Mouse (Mus musculus): ENCODE measurements around the gene E130309D02Rik. TPM values are rescaled to one million over a fixed set of nuclear protein-coding genes. Genes with fewer than 3 reads are reported as not detected.

The E130309D02Rik gene
- total RNA-seq, 2 experiments from 2014 or later = 10.6 to 11.6 TPM

DNA sequence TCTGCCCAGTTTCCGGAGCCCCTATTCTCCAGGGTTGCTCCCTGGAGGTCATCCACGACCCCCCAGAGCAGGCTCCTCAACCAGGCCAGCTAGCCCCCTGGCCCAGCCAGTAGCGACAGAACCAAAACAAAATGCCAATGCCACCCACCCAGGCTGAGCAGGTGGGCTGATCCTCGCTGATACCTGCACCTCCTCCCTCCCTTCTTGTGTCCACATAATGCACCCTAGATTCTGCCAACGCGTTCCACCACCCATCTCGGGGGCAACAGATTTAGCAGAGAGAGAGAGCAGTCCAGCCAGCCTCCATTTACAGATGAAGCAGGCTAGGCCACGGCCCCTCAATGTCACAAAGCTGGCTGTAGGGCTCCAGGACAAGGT, 46.2 kb downstream of the E130309D02Rik start:
- no peak for DNase-seq

DNA sequence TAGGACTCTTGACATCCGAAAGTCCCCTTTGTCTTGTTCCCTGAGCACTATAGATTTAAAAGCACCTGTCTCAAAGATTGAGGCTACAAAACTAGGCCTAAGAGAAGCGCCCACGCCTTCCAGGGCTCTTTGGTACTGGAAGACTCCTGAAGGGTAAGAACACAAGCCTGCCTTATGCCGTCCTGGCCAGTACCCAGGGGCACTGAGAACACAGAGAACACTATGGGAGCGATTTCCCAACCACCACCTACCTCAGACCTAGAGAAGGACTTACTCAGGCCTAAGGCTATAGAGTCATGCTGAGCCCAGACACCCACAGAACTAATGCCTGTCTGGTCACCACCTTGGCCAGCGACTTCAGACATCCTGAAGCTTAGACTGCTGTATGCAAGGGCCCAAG, 48.4 kb downstream of the E130309D02Rik start:
- DNase-seq = no peak

DNA sequence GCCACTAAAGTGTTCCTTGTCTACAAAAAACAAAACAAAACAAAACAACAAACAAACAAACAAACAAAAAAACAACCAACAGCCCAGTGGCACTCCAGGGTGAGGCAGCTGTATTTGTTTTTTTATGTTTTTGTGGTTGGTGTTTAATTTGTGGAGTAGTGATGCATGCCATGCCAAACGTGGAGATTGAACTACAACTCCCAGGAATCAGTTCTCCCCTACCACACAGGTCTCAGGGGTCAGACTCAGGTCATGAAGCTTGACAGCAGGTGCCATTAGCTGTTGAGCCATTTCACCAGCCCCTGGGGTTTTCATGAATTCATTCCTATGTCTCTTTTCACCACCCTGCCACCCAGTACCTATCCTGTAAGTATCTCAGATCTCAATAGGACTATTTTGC, 49.8 kb downstream of the E130309D02Rik start:
- DNase-seq = no peak

DNA sequence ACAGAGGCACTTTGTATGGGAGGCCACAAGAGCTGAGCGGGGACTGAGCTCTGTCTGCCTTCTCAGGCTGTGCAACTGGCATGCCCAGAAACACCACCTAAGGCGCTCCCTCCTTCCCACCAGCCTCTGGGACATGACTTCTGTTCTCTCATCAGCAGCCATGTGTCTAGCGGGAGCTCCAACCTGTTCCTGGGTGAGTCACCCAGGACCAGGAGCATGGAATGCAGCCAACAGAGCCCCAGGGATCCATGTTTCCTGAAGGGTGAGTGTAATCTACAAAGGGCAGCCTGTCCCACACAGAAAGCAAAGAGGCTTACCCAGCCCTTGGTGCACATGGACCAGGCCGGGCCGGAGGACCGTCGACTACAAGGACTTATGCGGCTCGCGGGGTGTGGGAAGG, 50.5 kb downstream of the E130309D02Rik start:
- DNase-seq = no peak

GRCm38 (mm10) chr5:143261636-143262035, 53.5 kb downstream of the E130309D02Rik start:
- DNase-seq = no peak

GRCm38 (mm10) chr5:143255802-143256201, 59.4 kb downstream of the E130309D02Rik start:
- no peak for DNase-seq

- no peak for DNase-seq
These were observed 60.0 kb downstream of the E130309D02Rik start for GRCm38 (mm10) chr5:143255131-143255519.

DNA sequence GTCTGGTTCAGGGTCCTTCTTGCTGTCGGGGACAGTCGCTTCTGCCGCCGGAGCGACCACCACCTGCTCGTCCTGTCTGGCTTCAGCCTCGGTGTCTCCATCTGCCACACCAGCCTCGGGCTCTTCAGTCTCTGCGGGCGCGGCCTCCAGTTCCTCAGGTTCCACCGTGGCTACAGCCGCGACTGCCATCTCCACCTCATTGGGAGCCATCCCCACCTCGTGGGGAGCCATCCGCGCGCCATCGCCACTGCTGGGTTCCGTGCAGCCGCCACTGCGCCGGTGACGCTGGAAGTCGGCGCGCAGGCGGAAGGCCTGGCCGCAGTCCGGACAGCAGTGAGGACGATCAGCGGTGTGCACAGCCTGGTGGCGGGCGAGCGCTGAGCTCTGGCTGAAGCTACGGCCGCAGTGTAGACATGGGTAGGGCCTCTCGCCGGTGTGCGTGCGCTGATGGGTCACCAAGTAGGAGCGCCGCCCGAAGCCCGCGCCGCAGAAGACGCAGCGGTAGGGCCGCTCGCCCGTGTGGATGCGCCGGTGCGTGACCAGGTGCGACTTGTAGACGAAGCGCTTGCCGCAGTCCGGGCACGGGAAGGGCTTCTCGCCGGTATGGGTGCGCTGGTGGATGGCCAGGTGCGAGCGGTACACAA, 60.6 kb downstream of the E130309D02Rik start:
- peak; percentile 14 for DNase-seq

DNA sequence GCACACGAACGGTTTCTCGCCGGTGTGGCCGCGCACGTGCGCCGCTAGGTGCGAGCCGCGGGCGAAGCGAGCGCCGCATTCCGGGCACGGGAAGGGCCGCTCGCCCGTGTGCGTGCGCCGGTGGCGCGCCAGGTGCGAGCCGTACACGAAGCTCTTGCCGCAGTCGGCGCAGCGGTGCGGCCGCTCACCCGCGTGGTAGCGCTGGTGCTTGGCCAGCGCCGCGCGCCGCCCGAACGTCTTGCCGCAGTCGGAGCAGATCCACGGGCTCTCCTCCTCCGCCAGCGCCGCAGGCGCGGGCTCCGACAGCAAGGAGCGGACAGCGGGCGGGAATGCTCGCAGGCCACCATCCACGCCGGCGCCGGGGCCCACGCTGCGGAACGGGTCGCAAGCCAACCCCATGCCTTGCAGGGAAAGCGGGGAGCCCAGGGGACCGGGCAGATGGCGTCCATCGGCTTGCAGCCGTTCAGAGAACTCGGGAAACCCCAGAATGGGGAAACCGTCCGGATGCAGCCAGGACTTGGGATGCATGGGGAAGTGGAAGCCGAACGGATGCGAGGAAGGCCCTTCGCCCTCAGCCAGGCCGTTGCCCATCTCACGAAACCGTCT, 61.2 kb downstream of the E130309D02Rik start:
- DNase-seq = peak; percentile 16

GRCm38 (mm10) chr5:143253186-143253880, 61.8 kb downstream of the E130309D02Rik start:
- DNase-seq = peak; percentile 20

DNA sequence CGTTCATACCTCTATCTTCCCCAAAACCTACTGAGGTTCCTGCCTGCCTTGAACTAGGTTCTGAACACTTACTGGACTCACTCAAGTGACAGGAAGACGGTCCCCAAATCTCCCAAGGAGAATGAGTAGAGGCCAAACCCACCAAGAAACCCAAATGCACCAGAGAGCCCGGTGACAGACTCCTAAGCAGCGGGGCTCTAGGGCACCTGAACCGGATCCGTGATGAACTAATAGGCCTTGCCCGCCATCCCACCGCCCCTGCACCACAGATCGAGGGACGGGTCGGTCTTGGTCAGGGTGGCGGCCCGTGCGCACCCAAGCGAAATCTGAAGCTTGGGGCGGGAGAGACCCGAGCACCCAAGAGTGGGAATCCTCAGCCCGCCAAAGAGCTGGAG, 62.4 kb downstream of the E130309D02Rik start:
- DNase-seq = no peak

DNA sequence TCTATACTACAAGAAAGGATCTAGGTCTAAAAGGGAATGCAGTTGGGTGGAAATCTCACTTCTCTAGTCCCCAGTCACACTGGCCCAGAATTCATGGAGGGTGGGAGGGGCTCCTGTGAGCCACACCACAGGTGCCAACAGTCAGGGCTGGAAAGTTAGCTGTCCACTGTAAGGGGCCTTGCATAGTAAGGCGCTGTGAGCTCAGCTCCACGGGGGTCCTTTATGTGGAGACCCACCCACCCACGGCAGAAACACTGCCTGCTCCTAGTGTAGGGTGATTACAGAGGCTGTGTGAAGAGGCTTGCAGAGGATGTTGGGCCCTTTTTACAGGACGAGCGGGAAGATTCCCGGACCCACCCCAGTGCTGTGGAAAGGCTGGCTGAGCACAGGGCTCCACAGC, 63.1 kb downstream of the E130309D02Rik start:
- no peak for DNase-seq

Other genes with a start within 250 kb of the E130309D02Rik start
- gene Rnf216, start 202.4 kb downstream of the E130309D02Rik start, total RNA-seq (2021) = 10 to 100 TPM; 22.1 to 25.9 TPM
- not detected for gene Olfr718-ps1, start 167.8 kb downstream of the E130309D02Rik start, total RNA-seq (2021)
- gene Rbak, start 134.6 kb downstream of the E130309D02Rik start, total RNA-seq (2021) = 1 to 10 TPM; 6.9 to 8.6 TPM
- gene Spdye4b, start 134.3 kb downstream of the E130309D02Rik start, total RNA-seq (2021) = not detected
- not detected for gene Spdye4a, start 88.5 kb downstream of the E130309D02Rik start, total RNA-seq (2021)
- 10 to 100 TPM; 10.5 to 11.6 TPM for gene Zfp12, start 80.2 kb downstream of the E130309D02Rik start, total RNA-seq (2021)
- 1 to 10 TPM; 4.4 to 4.5 TPM for gene Zfp316, start 45.3 kb downstream of the E130309D02Rik start, total RNA-seq (2021)
- under 1 TPM; 0.66 to 0.75 TPM for gene Zfp853, start 21.7 kb downstream of the E130309D02Rik start, total RNA-seq (2021)
- gene Zdhhc4, start 13.9 kb upstream of the E130309D02Rik start, total RNA-seq (2021) = 10 to 100 TPM; 35.0 to 37.5 TPM
- gene Grid2ip, start 42.0 kb upstream of the E130309D02Rik start, total RNA-seq (2021) = under 1 TPM; 0.05 to 0.11 TPM
- gene Kdelr2, start 88.5 kb upstream of the E130309D02Rik start, total RNA-seq (2021) = 100 to 1,000 TPM in 1 of 2 experiments, 10 to 100 TPM in 1; 89.0 to 110 TPM
- gene Daglb, start 149.2 kb upstream of the E130309D02Rik start, total RNA-seq (2021) = 1 to 10 TPM; 4.2 to 5.7 TPM
- 100 to 1,000 TPM; 237 to 250 TPM for gene Rac1, start 212.7 kb upstream of the E130309D02Rik start, total RNA-seq (2021)

Data from gastrocnemius, postnatal 10 days (tissue).